Mouse (Mus musculus) erythroblast, embryonic 14.5 days (primary cell): ENCODE results near the gene Ubxn11.

Experiments
- GATA1 ChIP-seq: IDR thresholded peaks from 2 replicates; pipeline ENCODE4 v1.6.1; 2012; ENCODE audit warnings: low read length, inconsistent platforms, mixed read lengths
- TAL1 ChIP-seq: IDR thresholded peaks from 3 replicates; pipeline ENCODE4 v1.6.1; 2012; ENCODE audit warnings: low read length, inconsistent platforms, mixed read lengths

GRCm38 (mm10) chr4:134067383-134067782 lies 35.0 kb upstream of the Ubxn11 start:
- no peak for TF ChIP-seq GATA1
- TF ChIP-seq TAL1, result no peak
